Mouse (Mus musculus): Measurements from ENCODE around the gene Agap1. TPM values are rescaled to one million over a fixed set of nuclear protein-coding genes. Genes with fewer than 3 reads are reported as not detected.
A peak's percentile ranks its signal among the peaks of the same experiment; 100 is the strongest.

Agap1 gene
- total and polyA plus RNA-seq, 2 experiments from 2014 or later, result 40.1 to 108 TPM

DNA sequence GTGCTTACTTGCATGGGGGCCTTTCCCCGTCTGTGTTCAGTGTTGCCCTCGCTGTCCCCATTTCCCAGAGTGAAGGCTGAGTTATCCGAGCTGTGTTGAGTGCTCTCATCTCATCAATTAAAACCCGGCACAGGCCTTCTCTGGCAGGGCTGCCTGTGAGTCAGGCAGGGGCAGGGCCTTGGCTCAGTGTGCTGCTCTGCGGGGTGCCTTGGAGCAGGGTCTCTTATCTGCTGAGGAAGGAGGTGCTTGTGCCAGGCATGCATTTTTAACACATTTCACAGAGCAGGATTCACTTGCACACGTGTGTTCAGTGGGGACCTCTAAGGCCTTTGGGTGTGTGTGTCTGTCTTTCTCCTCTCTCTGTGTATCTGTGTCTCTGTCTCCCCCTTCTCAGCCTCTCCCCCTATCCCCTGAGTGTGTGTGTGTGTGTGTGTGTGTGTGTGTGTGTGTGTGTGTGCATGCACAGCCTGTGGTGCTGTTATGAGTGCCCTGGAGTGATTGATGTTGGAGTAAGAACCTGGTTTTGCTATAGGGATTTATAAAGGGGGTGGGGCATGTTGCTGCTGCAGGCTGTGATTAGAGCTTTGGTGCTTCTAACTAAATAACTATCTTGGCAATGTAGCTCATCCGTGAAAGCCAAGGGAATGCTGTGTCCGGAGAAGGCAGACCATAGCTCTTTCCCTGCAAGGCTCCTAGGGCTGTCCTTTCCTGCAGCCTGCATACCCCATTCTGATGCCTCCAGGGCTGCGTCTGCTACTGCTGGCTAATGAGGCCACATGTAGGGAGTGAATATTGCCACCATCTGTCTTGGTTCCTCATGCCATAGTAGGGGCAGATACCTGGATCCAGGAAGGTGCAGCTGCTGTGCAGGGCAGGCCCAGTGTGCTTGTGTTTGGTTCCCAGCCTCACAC, 112.2 kb downstream of the Agap1 start:
- peaks cover 18% of the 10 kb centered on the region for H3K4me1 ChIP-seq (ENCODE audit: insufficient read depth)
- DNase-seq, result peak; percentile 32
- no peaks in the 10 kb centered on the region for H3K9me3 ChIP-seq (ENCODE audit: low read length)
- H3K4me2 ChIP-seq (ENCODE audit: low read depth), result no peak overlapping the region
- H3K9ac ChIP-seq, result no peak overlapping the region
- no peaks in the 10 kb centered on the region for H3K27me3 ChIP-seq (ENCODE audit: insufficient read depth, low read length)
- 14% methylated on average over 9 of the region's 9 CpGs for WGBS
- no peak for TF ChIP-seq CTCF (IDR thresholded peaks at IDR 0.05; ENCODE audit: low read depth)
- H3K36me3 ChIP-seq (ENCODE audit: insufficient read depth), result no peaks in the 10 kb centered on the region
- H3K27ac ChIP-seq (ENCODE audit: low read depth, low read length), result no peak overlapping the region
- peak; percentile 54; the same call in 1 of the 2 replicates for ATAC-seq
- H3K4me3 ChIP-seq (ENCODE audit: low read depth, low read length), result no peak overlapping the region

DNA sequence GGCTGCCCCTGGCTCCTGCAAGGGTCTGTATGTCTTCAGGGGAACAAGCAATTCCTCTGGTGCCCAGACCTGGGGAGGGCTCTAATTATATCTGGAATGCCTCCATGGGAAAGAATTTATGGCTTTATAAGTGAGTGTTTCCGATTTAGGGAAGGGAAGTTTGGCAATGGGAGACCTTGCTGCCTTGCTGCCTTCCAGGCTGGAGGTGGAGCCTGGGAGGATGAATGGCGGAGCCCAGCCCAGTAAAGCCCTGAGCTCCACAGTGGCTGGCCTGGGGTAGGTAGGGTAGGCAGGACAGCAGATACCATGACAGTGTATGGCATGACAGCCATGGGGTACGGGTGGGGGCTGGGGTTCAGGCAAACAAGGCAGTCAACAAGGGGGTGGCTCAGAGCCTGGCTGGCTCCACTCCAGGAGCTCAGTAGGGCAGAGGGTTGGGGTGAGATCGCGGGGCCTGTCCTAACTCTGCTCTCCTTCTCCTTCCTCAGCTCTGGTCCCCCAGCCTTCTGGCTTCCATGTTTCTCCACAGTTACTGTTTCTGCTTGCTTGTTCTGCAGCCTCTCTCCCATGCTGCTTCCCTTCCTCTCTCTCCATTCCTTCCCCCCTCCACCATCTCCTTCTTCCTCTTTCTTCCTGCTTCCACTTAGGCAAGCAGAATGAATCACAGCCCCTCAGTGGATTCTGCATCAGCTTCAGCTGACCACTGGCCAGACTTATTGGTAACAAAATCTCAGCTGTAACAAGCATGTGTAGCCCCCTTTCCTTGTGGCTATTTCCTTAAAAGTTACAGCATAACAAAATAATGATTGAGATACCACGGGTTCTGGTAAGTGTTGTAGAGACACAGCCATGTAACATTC, 114.2 kb downstream of the Agap1 start:
- H3K4me2 ChIP-seq (ENCODE audit: low read depth), result no peak overlapping the region
- TF ChIP-seq CTCF (IDR thresholded peaks at IDR 0.05; ENCODE audit: low read depth), result no peak
- ATAC-seq, result 0 out of 2 replicates have a peak, but pooled peaks have one; percentile 32

DNA sequence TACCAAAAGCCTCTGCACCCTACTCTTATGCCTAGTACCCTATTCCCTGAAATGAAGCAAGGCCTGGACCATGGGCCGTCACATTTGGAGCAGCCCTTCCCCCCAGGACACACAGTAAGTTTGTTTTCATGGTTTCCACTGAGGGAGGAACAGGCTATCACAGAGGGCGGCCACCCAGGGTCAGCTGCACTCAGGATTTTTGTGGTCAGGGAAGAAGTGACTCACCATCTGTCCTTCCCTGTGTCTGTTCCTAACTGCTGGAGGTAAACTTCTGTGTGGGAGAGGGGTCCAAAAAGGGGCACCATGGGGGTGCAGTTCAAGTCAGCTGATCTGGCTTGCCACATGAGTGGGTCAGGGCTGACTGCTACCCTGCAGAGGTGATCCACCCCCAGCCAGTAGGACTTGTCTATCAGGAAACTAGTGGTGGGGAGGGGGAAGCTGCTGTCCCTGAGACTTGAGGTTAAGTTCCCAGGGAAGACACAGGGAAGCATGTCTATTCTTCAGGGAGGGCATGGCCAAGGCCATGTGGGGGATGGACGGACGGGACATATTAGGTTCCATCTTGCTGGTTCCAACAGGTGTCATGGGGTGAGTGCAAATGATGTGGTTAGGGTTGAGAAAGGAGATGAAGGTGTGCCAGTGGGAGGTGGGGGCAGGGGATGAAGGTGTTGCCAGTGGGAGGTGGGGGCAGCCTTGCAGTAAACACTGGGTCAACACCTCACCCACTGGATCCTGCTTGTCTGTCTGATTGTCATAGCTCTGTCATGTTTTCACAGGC, 116.1 kb downstream of the Agap1 start:
- no peaks in the 10 kb centered on the region for H3K9me3 ChIP-seq (ENCODE audit: low read length)
- no peak for ATAC-seq
- H3K4me3 ChIP-seq (ENCODE audit: low read depth, low read length), result no peak overlapping the region
- TF ChIP-seq CTCF (IDR thresholded peaks at IDR 0.05; ENCODE audit: low read depth), result no peak
- H3K36me3 ChIP-seq (ENCODE audit: insufficient read depth), result no peaks in the 10 kb centered on the region
- H3K4me1 ChIP-seq (ENCODE audit: insufficient read depth), result peaks cover 15% of the 10 kb centered on the region
- no peak overlapping the region for H3K4me2 ChIP-seq (ENCODE audit: low read depth)
- 92% methylated on average over 4 of the region's 4 CpGs for WGBS
- no peak overlapping the region for H3K27ac ChIP-seq (ENCODE audit: low read depth, low read length)
- DNase-seq, result no peak
- no peak overlapping the region for H3K9ac ChIP-seq
- H3K27me3 ChIP-seq (ENCODE audit: insufficient read depth, low read length), result no peaks in the 10 kb centered on the region

More for the DNA sequence above, 114.2 kb downstream of the Agap1 start:
- Histone ChIP-seq H3K36me3 (ENCODE audit: insufficient read depth) (no peaks in the 10 kb centered on the region), H3K4me1 (ENCODE audit: insufficient read depth) (peaks cover 18% of the 10 kb centered on the region), H3K9ac (no peak overlapping the region), H3K27me3 (ENCODE audit: insufficient read depth, low read length) (no peaks in the 10 kb centered on the region), H3K9me3 (ENCODE audit: low read length) (no peaks in the 10 kb centered on the region), H3K4me3 (ENCODE audit: low read depth, low read length) (no peak overlapping the region), H3K27ac (ENCODE audit: low read depth, low read length) (no peak overlapping the region)
- no peak for DNase-seq
- WGBS, result 49% methylated on average over 6 of the region's 6 CpGs

DNA sequence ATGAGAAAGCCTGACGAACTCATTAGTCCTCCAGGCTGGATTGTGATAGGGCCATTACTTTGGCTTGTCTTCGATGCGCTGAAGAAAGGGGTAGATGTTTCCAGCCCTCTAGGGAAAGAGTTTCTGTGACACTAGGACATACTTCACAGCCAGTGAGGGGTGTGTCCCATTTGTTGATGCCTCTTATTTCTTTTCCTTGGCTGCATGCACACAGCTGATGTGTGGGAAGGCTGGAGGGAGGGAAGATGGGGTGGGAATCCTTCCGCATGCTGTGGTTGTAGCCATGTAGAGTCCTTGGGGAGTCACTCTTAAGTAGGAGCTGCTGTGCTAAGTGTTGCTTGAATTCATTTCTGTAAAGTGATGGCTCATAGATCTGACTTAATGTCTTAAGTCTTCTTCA, 118.9 kb downstream of the Agap1 start:
- no peaks in the 10 kb centered on the region for H3K27me3 ChIP-seq (ENCODE audit: insufficient read depth, low read length)
- ATAC-seq (no peak), DNase-seq (no peak)
- H3K36me3 ChIP-seq (ENCODE audit: insufficient read depth), result no peaks in the 10 kb centered on the region
- H3K4me3 ChIP-seq (ENCODE audit: low read depth, low read length), result no peak overlapping the region
- TF ChIP-seq CTCF (IDR thresholded peaks at IDR 0.05; ENCODE audit: low read depth), result no peak
- 91% methylated on average over 4 of the region's 4 CpGs for WGBS
- H3K4me1 ChIP-seq (ENCODE audit: insufficient read depth), result peaks cover 20% of the 10 kb centered on the region
- no peak overlapping the region for H3K4me2 ChIP-seq (ENCODE audit: low read depth)
- no peak overlapping the region for H3K27ac ChIP-seq (ENCODE audit: low read depth, low read length)
- no peak overlapping the region for H3K9ac ChIP-seq
- H3K9me3 ChIP-seq (ENCODE audit: low read length), result no peaks in the 10 kb centered on the region

DNA sequence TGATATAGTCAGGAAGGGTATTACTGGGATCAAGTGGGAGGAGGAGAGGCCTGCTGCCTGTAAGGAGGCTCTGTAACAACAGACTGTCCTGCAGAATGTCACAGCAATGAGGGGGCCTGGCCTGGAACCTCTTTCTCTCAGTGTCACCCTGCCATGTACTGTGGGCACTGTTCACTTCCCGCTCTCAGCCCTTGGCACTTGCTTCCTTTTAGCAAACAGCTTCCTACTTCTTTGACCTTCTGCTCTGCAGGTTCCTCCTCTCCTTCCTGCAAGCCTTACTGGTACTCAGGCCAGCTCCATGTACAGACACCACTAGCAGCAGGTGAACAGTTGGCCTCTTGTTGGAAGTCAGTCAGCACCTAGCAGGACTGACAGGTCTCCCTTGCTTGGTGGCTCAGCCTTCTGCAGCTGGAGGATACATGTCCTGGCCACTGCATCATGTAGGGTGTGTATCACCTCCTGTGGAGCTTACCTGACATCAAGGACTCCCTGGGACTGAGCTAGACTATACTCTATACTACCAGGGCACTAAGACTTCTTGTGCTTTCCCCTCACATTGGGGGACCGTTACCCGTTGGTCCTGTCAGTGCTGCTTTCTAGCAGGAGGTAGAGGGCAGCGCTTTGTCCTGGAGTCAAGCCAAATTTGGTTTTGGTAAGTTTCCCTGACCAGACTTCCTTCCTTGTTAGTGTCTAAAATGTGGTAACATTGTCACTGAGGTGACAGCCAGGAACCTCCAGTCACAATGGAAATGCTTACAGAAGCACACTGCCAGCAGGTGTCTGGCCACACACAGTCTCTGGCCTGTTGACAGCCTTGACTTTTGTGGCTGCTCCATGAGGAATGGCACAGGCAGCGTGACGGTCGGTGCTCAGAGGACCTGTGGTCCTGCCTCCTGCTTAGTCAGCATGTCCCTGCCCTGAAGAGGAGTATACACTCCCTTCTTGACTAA, 120.6 kb downstream of the Agap1 start:
- no peak overlapping the region for H3K9ac ChIP-seq
- no peaks in the 10 kb centered on the region for H3K9me3 ChIP-seq (ENCODE audit: low read length)
- DNase-seq (no peak), ATAC-seq (no peak)
- no peak overlapping the region for H3K27ac ChIP-seq (ENCODE audit: low read depth, low read length)
- TF ChIP-seq CTCF (IDR thresholded peaks at IDR 0.05; ENCODE audit: low read depth), result no peak
- no peak overlapping the region for H3K4me3 ChIP-seq (ENCODE audit: low read depth, low read length)
- no peak overlapping the region for H3K4me2 ChIP-seq (ENCODE audit: low read depth)
- peaks cover 20% of the 10 kb centered on the region for H3K4me1 ChIP-seq (ENCODE audit: insufficient read depth)
- H3K36me3 ChIP-seq (ENCODE audit: insufficient read depth), result no peaks in the 10 kb centered on the region
- WGBS, result 31% methylated on average over 7 of the region's 7 CpGs
- no peaks in the 10 kb centered on the region for H3K27me3 ChIP-seq (ENCODE audit: insufficient read depth, low read length)

Data from forebrain, postnatal 0 days (tissue).